Mouse (Mus musculus) myocyte (in vitro differentiated cells): ENCODE data around the gene Rad51b. TPM values are rescaled to one million over a fixed set of nuclear protein-coding genes. Genes with fewer than 3 reads are reported as not detected.

Source experiments
- H3K27me3 ChIP-seq: one replicate; pipeline ENCODE4 v1.6.1; 2011; ENCODE audit not compliant: control insufficient read depth, insufficient read depth, insufficient read length
- H3K36me3 ChIP-seq: one replicate; pipeline ENCODE4 v1.6.1; 2011; ENCODE audit not compliant: control insufficient read depth, insufficient read depth
- H3K4me2 ChIP-seq: one replicate; pipeline ENCODE4 v1.6.1; 2011; ENCODE audit warnings: low read depth, control low read depth
- H3K4me3 ChIP-seq: one replicate; pipeline ENCODE4 v1.5.1; 2011; ENCODE audit warnings: mild to moderate bottlenecking, control low read depth, moderate library complexity
- H3K79me2 ChIP-seq: one replicate; pipeline ENCODE4 v1.6.1; 2011; ENCODE audit not compliant: control insufficient read depth, insufficient read depth
- H3ac ChIP-seq: one replicate; pipeline ENCODE4 v1.6.1; 2011; ENCODE audit not compliant: control insufficient read depth, insufficient read length
- CEBPB ChIP-seq: IDR thresholded peaks from 2 replicates; pipeline ENCODE4 v1.6.1; 2011; ENCODE audit warnings: mild to moderate bottlenecking, moderate library complexity; ENCODE audit not compliant: poor library complexity, insufficient read depth, severe bottlenecking
- E2F4 ChIP-seq: IDR thresholded peaks from one replicate; pipeline ENCODE4 v1.6.1; 2011; ENCODE audit warnings: mild to moderate bottlenecking, control low read depth, moderate library complexity; ENCODE audit not compliant: insufficient read depth
- MAX ChIP-seq: IDR thresholded peaks from one replicate; pipeline ENCODE4 v1.6.1; 2011; ENCODE audit warnings: low read depth, mild to moderate bottlenecking, control low read depth
- MYOD1 ChIP-seq, 3 experiments: IDR thresholded peaks; one replicate each; pipeline ENCODE4 v1.6.1; 2011; ENCODE audit warnings: control low read depth in 2 of 3, low read depth in 2 of 3, mild to moderate bottlenecking in 2 of 3, moderate library complexity in 1 of 3; ENCODE audit not compliant: insufficient read length in 2 of 3, control insufficient read depth in 1 of 3
- MYOG ChIP-seq, 3 experiments: IDR thresholded peaks; one replicate each; pipeline ENCODE4 v1.6.1; 2011; ENCODE audit warnings: control low read depth in 2 of 3, low read depth in 2 of 3, mild to moderate bottlenecking in 2 of 3; ENCODE audit not compliant: insufficient read length in 2 of 3, control insufficient read depth in 1 of 3, insufficient read depth in 1 of 3
- POLR2A ChIP-seq: IDR thresholded peaks from one replicate; pipeline ENCODE4 v1.6.1; 2011; ENCODE audit warnings: low read depth, mild to moderate bottlenecking, control low read depth, moderate library complexity; ENCODE audit not compliant: insufficient read length
- POLR2AphosphoS2 ChIP-seq: IDR thresholded peaks from one replicate; pipeline ENCODE4 v1.6.1; 2011; ENCODE audit warnings: low read depth, control low read depth; ENCODE audit not compliant: insufficient read length
- REST ChIP-seq: IDR thresholded peaks from one replicate; pipeline ENCODE4 v1.6.1; 2011; ENCODE audit warnings: mild to moderate bottlenecking, control low read depth, moderate library complexity; ENCODE audit not compliant: insufficient read depth, insufficient read length
- SRF ChIP-seq: IDR thresholded peaks from one replicate; pipeline ENCODE4 v1.6.1; 2011; ENCODE audit warnings: low read depth; ENCODE audit not compliant: control insufficient read depth, insufficient read length
- TCF12 ChIP-seq: IDR thresholded peaks from one replicate; pipeline ENCODE4 v1.6.1; 2011; ENCODE audit warnings: mild to moderate bottlenecking, control low read depth; ENCODE audit not compliant: poor library complexity, insufficient read depth, severe bottlenecking
- TCF3 ChIP-seq: IDR thresholded peaks from one replicate; pipeline ENCODE4 v1.6.1; 2011; ENCODE audit warnings: low read depth, control low read depth; ENCODE audit not compliant: insufficient read length
- USF1 ChIP-seq: IDR thresholded peaks from one replicate; pipeline ENCODE4 v1.6.1; 2011; ENCODE audit warnings: low read depth, mild to moderate bottlenecking, control low read depth, moderate library complexity
- polyA plus RNA-seq: library from polyadenylated mRNA; unstranded; fragments of >200 nt; fragmentation: generic; extraction: Trizol; gene quantifications from one replicate; pipeline ENCODE4 v1.2.1, GENCODE M21; 2012; ENCODE audit warnings: missing spikeins

Gene Rad51b
- polyA plus RNA-seq, 1 experiment = 1.8 TPM

DNA sequence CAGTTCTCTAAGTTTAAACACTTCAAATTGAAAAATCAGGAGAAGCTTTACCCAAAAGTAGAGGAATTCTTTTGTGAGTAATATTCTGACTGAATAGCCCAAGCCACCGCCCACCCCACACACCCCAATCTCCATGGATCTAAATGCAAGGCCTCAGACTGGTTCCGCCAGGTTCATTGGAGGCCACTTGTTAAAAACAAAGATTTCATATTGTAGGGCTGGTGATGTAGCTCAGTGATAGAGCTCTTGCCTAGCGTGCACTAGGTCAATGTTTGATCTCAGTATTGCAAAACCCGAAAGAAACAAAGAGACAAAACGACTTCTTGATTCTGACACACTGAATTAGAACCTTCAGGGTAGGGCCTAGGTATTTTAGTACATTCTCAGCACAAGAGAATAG, 60.5 kb downstream of the Rad51b start:
- TF ChIP-seq TCF3 = no peak
- no peak for TF ChIP-seq POLR2A
- no peak for TF ChIP-seq MYOD1 (IDR thresholded peaks at IDR 0.05; ENCODE audit: control insufficient read depth in 1 of 3, insufficient read length in 2 of 3, low read depth in 2 of 3)
- TF ChIP-seq E2F4 = no peak
- TF ChIP-seq REST = no peak
- no peak for TF ChIP-seq SRF
- no peak for TF ChIP-seq MYOG (IDR thresholded peaks at IDR 0.05; ENCODE audit: control insufficient read depth in 1 of 3, insufficient read depth in 1 of 3, insufficient read length in 2 of 3, low read depth in 2 of 3)
- TF ChIP-seq CEBPB = no peak
- TF ChIP-seq USF1 = no peak
- no peak for TF ChIP-seq POLR2AphosphoS2
- TF ChIP-seq MAX = no peak
- TF ChIP-seq TCF12 = no peak
- no peak overlapping the region for H3ac ChIP-seq
- H3K4me3 ChIP-seq = no peak overlapping the region
- H3K79me2 ChIP-seq = no peaks in the 10 kb centered on the region
- H3K36me3 ChIP-seq = no peaks in the 10 kb centered on the region
- H3K27me3 ChIP-seq = no peaks in the 10 kb centered on the region
- no peak overlapping the region for H3K4me2 ChIP-seq

DNA sequence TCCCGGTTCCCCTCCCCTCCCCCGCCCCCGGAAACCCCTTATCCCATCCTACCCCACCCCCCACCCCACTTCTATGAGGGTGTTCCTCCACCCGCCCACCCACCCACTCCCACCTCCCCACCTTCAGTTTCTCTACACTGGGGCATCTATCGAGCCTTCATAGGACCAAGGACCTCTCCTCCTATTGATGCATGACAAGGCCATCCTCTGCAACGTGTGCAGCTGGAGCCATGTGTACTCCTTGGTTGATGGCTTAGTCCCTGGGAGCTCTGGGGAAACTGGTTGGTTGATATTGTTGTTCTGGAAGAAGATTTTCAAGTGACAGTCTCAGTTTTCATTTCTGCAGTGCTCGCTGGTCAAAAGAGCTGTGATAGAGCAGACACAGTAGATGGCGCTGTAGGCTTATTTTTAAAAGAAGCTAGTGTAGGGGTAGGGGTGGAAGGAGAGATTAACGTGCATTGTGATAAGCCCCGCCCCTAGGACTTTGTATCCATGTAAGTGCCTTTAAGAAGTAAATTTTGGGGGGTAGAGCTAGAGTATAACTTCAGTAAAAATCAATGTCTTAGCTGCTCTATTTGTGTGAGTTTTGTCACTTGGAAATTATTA, 61.6 kb downstream of the Rad51b start:
- H3K4me3 ChIP-seq = no peak overlapping the region
- no peaks in the 10 kb centered on the region for H3K36me3 ChIP-seq
- no peak overlapping the region for H3ac ChIP-seq
- H3K4me2 ChIP-seq = no peak overlapping the region
- no peaks in the 10 kb centered on the region for H3K79me2 ChIP-seq
- TF ChIP-seq SRF (no peak), MYOD1 (IDR thresholded peaks at IDR 0.05; ENCODE audit: control insufficient read depth in 1 of 3, insufficient read length in 2 of 3, low read depth in 2 of 3) (no peak), REST (no peak), CEBPB (no peak), TCF3 (no peak), POLR2A (no peak), MYOG (IDR thresholded peaks at IDR 0.05; ENCODE audit: control insufficient read depth in 1 of 3, insufficient read depth in 1 of 3, insufficient read length in 2 of 3, low read depth in 2 of 3) (no peak), USF1 (no peak), POLR2AphosphoS2 (no peak), MAX (no peak), TCF12 (no peak), E2F4 (no peak)
- no peaks in the 10 kb centered on the region for H3K27me3 ChIP-seq

DNA sequence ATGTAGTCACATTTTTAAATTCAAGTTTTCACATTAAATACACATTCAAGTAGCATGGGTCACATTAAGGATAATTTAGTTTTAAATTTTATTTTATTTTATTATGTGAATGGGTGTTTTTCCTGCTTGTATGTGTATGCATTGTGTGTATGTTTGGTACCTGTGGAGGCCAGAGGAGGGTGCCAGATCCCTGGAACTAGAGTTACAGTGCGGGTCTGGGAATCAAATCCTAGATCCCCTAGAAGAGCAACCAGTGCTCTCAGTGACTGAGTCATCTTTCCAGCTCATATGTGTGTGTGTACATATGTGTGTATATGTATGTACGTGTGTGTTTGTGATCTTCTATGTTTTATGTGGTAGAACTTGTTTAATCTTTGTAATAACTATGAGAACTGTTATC, 62.3 kb downstream of the Rad51b start:
- Histone ChIP-seq H3K4me2 (no peak overlapping the region), H3ac (no peak overlapping the region), H3K27me3 (no peaks in the 10 kb centered on the region), H3K36me3 (no peaks in the 10 kb centered on the region), H3K79me2 (no peaks in the 10 kb centered on the region), H3K4me3 (no peak overlapping the region)
- TF ChIP-seq SRF = no peak
- no peak for TF ChIP-seq MAX
- no peak for TF ChIP-seq CEBPB
- no peak for TF ChIP-seq USF1
- no peak for TF ChIP-seq POLR2A
- no peak for TF ChIP-seq REST
- no peak for TF ChIP-seq MYOG (IDR thresholded peaks at IDR 0.05; ENCODE audit: control insufficient read depth in 1 of 3, insufficient read depth in 1 of 3, insufficient read length in 2 of 3, low read depth in 2 of 3)
- TF ChIP-seq TCF3 = no peak
- no peak for TF ChIP-seq POLR2AphosphoS2
- TF ChIP-seq TCF12 = no peak
- TF ChIP-seq MYOD1 (IDR thresholded peaks at IDR 0.05; ENCODE audit: control insufficient read depth in 1 of 3, insufficient read length in 2 of 3, low read depth in 2 of 3) = no peak
- TF ChIP-seq E2F4 = no peak

DNA sequence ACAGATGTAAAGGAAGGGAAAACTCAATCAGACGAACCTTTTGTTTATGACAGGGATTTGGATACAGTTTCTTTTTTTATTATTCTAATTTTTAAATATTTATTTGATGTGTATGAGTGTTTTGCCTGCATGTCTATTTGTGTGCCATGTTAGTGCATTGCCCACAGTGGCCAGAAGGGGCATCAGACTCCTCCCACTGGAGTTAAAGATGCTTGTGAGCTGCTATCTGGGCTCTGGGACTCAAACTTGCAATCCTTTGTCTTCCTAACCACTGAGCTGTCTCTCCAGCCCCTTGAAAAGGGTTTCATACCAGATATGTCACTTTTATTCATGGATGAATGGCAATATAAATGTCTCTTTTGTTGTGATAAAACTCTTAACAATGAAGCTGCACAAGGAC, 65.1 kb downstream of the Rad51b start:
- Histone ChIP-seq H3K36me3 (no peaks in the 10 kb centered on the region), H3K4me3 (no peak overlapping the region), H3K4me2 (no peak overlapping the region), H3K79me2 (no peaks in the 10 kb centered on the region), H3ac (no peak overlapping the region), H3K27me3 (no peaks in the 10 kb centered on the region)
- TF ChIP-seq MYOD1 (IDR thresholded peaks at IDR 0.05; ENCODE audit: control insufficient read depth in 1 of 3, insufficient read length in 2 of 3, low read depth in 2 of 3) = no peak
- TF ChIP-seq POLR2A = no peak
- no peak for TF ChIP-seq TCF3
- TF ChIP-seq MYOG (IDR thresholded peaks at IDR 0.05; ENCODE audit: control insufficient read depth in 1 of 3, insufficient read depth in 1 of 3, insufficient read length in 2 of 3, low read depth in 2 of 3) = no peak
- no peak for TF ChIP-seq SRF
- TF ChIP-seq REST = no peak
- TF ChIP-seq MAX = no peak
- TF ChIP-seq POLR2AphosphoS2 = no peak
- TF ChIP-seq CEBPB = no peak
- TF ChIP-seq TCF12 = no peak
- TF ChIP-seq USF1 = no peak
- no peak for TF ChIP-seq E2F4
